Mouse (Mus musculus) thymus, adult 2 months (tissue): ENCODE data around the gene Fgfr2. TPM values are rescaled to one million over a fixed set of nuclear protein-coding genes. Genes with fewer than 3 reads are reported as not detected.

Experiments
- DNase-seq: peaks from one replicate; pipeline ENCODE4 v3.0.0; 2021
- H3K27ac ChIP-seq: fragments of 200-500 bp; 2 replicates; pipeline ENCODE4 v1.5.1; 2012; ENCODE audit warnings: low read length, control low read depth; ENCODE audit not compliant: control insufficient read depth, insufficient read depth
- H3K27me3 ChIP-seq: fragments of 200-500 bp; 2 replicates; pipeline ENCODE4 v1.6.1; 2012; ENCODE audit warnings: mild to moderate bottlenecking, low read length, moderate library complexity, mixed read lengths; ENCODE audit not compliant: control insufficient read depth, insufficient read depth
- H3K36me3 ChIP-seq: fragments of 200-500 bp; 2 replicates; pipeline ENCODE4 v1.6.1; 2012; ENCODE audit warnings: mild to moderate bottlenecking, low read length, moderate library complexity; ENCODE audit not compliant: control insufficient read depth, insufficient read depth
- H3K4me1 ChIP-seq: fragments of 200-500 bp; replicated peaks from 2 replicates; pipeline ENCODE4 v1.6.1; 2012; ENCODE audit warnings: low read length; ENCODE audit not compliant: control insufficient read depth, insufficient read depth
- H3K4me3 ChIP-seq: fragments of 200-500 bp; 2 replicates; pipeline ENCODE4 v1.5.1; 2012; ENCODE audit warnings: mild to moderate bottlenecking, low read length, control low read depth, moderate library complexity; ENCODE audit not compliant: control insufficient read depth, insufficient read depth
- CTCF ChIP-seq: fragments of 200-500 bp; IDR thresholded peaks from 2 replicates; pipeline ENCODE4 v1.5.1; 2012; ENCODE audit warnings: mild to moderate bottlenecking, control low read depth, low read length, moderate library complexity, borderline replicate concordance; ENCODE audit not compliant: control insufficient read depth, poor library complexity, insufficient read depth; ENCODE audit errors: extremely low read depth
- POLR2A ChIP-seq: fragments of 200-500 bp; IDR thresholded peaks from 2 replicates; pipeline ENCODE4 v1.6.1; 2012; ENCODE audit warnings: mild to moderate bottlenecking, low read length, control low read depth, moderate library complexity; ENCODE audit not compliant: control insufficient read depth, poor library complexity, insufficient read depth; ENCODE audit errors: extremely low read depth
- WGBS: fragments of 180-500 bp; shearing (Covaris S2); methylation state at CpG from one replicate; pipeline ENCODE4 v1.1.7; 2018; 5-methylcytosine and 5-hydroxymethylcytosine counted together
- polyA plus RNA-seq: library from polyadenylated mRNA; depleted of rRNA; stranded (reverse); fragments of >200 nt; gene quantifications from 2 replicates; pipeline ENCODE4 v1.2.3, GENCODE M21; 2012

The Fgfr2 gene
- polyA plus RNA-seq, 1 experiment: 12.1 TPM

GRCm38 (mm10) chr7:132384736-132385455 lies 738.3 kb downstream of the Fgfr2 start:
- TF ChIP-seq POLR2A (no peak), CTCF (no peak)
- Histone ChIP-seq H3K27ac (no peak overlapping the region), H3K4me1 (peaks cover 12% of the 10 kb centered on the region; the same call in 1 of the 2 replicates), H3K4me3 (no peak overlapping the region), H3K27me3 (no peaks in the 10 kb centered on the region), H3K36me3 (no peaks in the 10 kb centered on the region)
- DNase-seq: no peak
- WGBS: 66% methylated on average over 8 of the region's 8 CpGs

- H3K36me3 ChIP-seq: no peaks in the 10 kb centered on the region
- 26% methylated on average over 1 of the region's 1 CpGs for WGBS
- H3K27ac ChIP-seq: no peak overlapping the region
- H3K4me1 ChIP-seq: no peaks in the 10 kb centered on the region
- no peak for DNase-seq
- TF ChIP-seq POLR2A (no peak), CTCF (no peak)
- no peaks in the 10 kb centered on the region for H3K27me3 ChIP-seq
- H3K4me3 ChIP-seq: no peak overlapping the region
Observed at GRCm38 (mm10) chr7:132380634-132381336, 742.4 kb downstream of the Fgfr2 start.

GRCm38 (mm10) chr7:132377913-132378312 lies 745.2 kb downstream of the Fgfr2 start:
- TF ChIP-seq CTCF (no peak), POLR2A (no peak)
- no peak overlapping the region for H3K4me3 ChIP-seq
- no peaks in the 10 kb centered on the region for H3K36me3 ChIP-seq
- H3K27me3 ChIP-seq: no peaks in the 10 kb centered on the region
- no peak for DNase-seq
- 91% methylated on average over 6 of the region's 6 CpGs for WGBS
- no peaks in the 10 kb centered on the region for H3K4me1 ChIP-seq
- H3K27ac ChIP-seq: no peak overlapping the region

GRCm38 (mm10) chr7:132373594-132374378 lies 749.4 kb downstream of the Fgfr2 start:
- H3K4me3 ChIP-seq: no peak overlapping the region
- TF ChIP-seq CTCF (no peak), POLR2A (no peak)
- H3K36me3 ChIP-seq: no peaks in the 10 kb centered on the region
- no peaks in the 10 kb centered on the region for H3K27me3 ChIP-seq
- no peak for DNase-seq
- 85% methylated on average over 10 of the region's 10 CpGs for WGBS
- no peaks in the 10 kb centered on the region for H3K4me1 ChIP-seq
- H3K27ac ChIP-seq: no peak overlapping the region

GRCm38 (mm10) chr7:132372752-132373513 lies 750.2 kb downstream of the Fgfr2 start:
- H3K4me3 ChIP-seq: no peak overlapping the region
- H3K27ac ChIP-seq: no peak overlapping the region
- TF ChIP-seq CTCF (no peak), POLR2A (no peak)
- H3K27me3 ChIP-seq: no peaks in the 10 kb centered on the region
- DNase-seq: no peak
- no peaks in the 10 kb centered on the region for H3K36me3 ChIP-seq
- WGBS: 89% methylated on average over 17 of the region's 17 CpGs
- no peaks in the 10 kb centered on the region for H3K4me1 ChIP-seq

GRCm38 (mm10) chr7:132371832-132372231 lies 751.3 kb downstream of the Fgfr2 start:
- DNase-seq: no peak
- WGBS: 96% methylated on average over 1 of the region's 1 CpGs
- no peaks in the 10 kb centered on the region for H3K36me3 ChIP-seq
- H3K27ac ChIP-seq: no peak overlapping the region
- H3K4me1 ChIP-seq: peaks cover 5% of the 10 kb centered on the region
- H3K4me3 ChIP-seq: no peak overlapping the region
- no peaks in the 10 kb centered on the region for H3K27me3 ChIP-seq
- TF ChIP-seq CTCF: no peak
- TF ChIP-seq POLR2A: no peak
